Mouse (Mus musculus) gastrocnemius, postnatal 10 days (tissue): ENCODE data around the gene Ckb. TPM values are rescaled to one million over a fixed set of nuclear protein-coding genes. Genes with fewer than 3 reads are reported as not detected.

Experiments used
- DNase-seq: peaks from one replicate; pipeline ENCODE4 v3.0.0; 2021; ENCODE audit warnings: mixed read lengths
- total RNA-seq, 2 experiments: library from RNA; stranded (reverse); gene quantifications; 2 replicates each; pipeline ENCODE4 v1.2.3; 2021

The Ckb gene
- total RNA-seq, 2 experiments from 2014 or later, result 37.7 to 68.3 TPM

GRCm38 (mm10) chr12:111692899-111693298 is 20.8 kb upstream of the Ckb start:
- DNase-seq, result no peak

GRCm38 (mm10) chr12:111691346-111691872 is 19.3 kb upstream of the Ckb start:
- DNase-seq, result no peak

- DNase-seq, result no peak
Observed at GRCm38 (mm10) chr12:111689426-111689825, 17.3 kb upstream of the Ckb start.

- DNase-seq, result no peak
Observed at GRCm38 (mm10) chr12:111688069-111688428, 15.9 kb upstream of the Ckb start.

- peak; percentile 81 for DNase-seq
Observed at GRCm38 (mm10) chr12:111687350-111688068, 15.4 kb upstream of the Ckb start.

- no peak for DNase-seq
Observed at GRCm38 (mm10) chr12:111686390-111686789, 14.3 kb upstream of the Ckb start.

- DNase-seq, result no peak
Observed at GRCm38 (mm10) chr12:111682806-111683205, 10.7 kb upstream of the Ckb start.

- no peak for DNase-seq
Observed at GRCm38 (mm10) chr12:111682003-111682402, 9.9 kb upstream of the Ckb start.

- DNase-seq, result no peak
Observed at GRCm38 (mm10) chr12:111681305-111681704, 9.2 kb upstream of the Ckb start.

- no peak for DNase-seq
Observed at GRCm38 (mm10) chr12:111680661-111681060, 8.5 kb upstream of the Ckb start.

GRCm38 (mm10) chr12:111678997-111679396 is 6.9 kb upstream of the Ckb start:
- DNase-seq, result no peak

GRCm38 (mm10) chr12:111678670-111678933 is 6.5 kb upstream of the Ckb start:
- no peak for DNase-seq

- DNase-seq, result peak; percentile 92
Observed at GRCm38 (mm10) chr12:111677882-111678669, 5.9 kb upstream of the Ckb start, which contains the start of gene Trmt61a. Trmt61a (plus strand) TSS chr12:111678105.

- no peak for DNase-seq
Observed at GRCm38 (mm10) chr12:111677421-111677820, 5.3 kb upstream of the Ckb start.

- DNase-seq, result no peak
Observed at GRCm38 (mm10) chr12:111675797-111676580, 3.9 kb upstream of the Ckb start.

GRCm38 (mm10) chr12:111674850-111675486 is 2.8 kb upstream of the Ckb start:
- DNase-seq, result no peak

GRCm38 (mm10) chr12:111672581-111672980 is 443 bp upstream of the Ckb start:
- DNase-seq, result no peak

- DNase-seq, result peak; percentile 65
Observed at GRCm38 (mm10) chr12:111671431-111671902, 671 bp downstream of the Ckb start.

- DNase-seq, result no peak
Observed at GRCm38 (mm10) chr12:111670976-111671375, 1.2 kb downstream of the Ckb start.

GRCm38 (mm10) chr12:111670371-111670971 is 1.7 kb downstream of the Ckb start:
- DNase-seq, result no peak

- no peak for DNase-seq
Observed at GRCm38 (mm10) chr12:111669961-111670360, 2.2 kb downstream of the Ckb start.
